Mouse (Mus musculus): Measurements from ENCODE around the gene Sult1b1. TPM values are rescaled to one million over a fixed set of nuclear protein-coding genes. Genes with fewer than 3 reads are reported as not detected.
"Not testable (repeated sequence)": the region's sequence is repeated elsewhere in the genome, so short reads cannot be mapped to it uniquely, and the experiment has no call there.

Sult1b1 gene
- polyA plus RNA-seq, 1 experiment from 2014 or later = not detected

- no peak within 1 kb of the TSS for H3K27ac ChIP-seq (ENCODE audit: low read depth, low read length)
- no peak within 1 kb of the TSS for H3K9ac ChIP-seq (ENCODE audit: low read length)
- WGBS = 95% methylated on average over 1 of the region's 1 CpGs
- ATAC-seq (ENCODE audit: insufficient read depth, low FRiP score, low TSS enrichment) = no peak
- H3K4me1 ChIP-seq (ENCODE audit: control insufficient read depth, insufficient read depth, low read length) = no peaks in the 10 kb centered on the region
- no peaks in the 10 kb centered on the region for H3K9me3 ChIP-seq (ENCODE audit: control insufficient read depth, low read length)
- H3K27me3 ChIP-seq (ENCODE audit: control insufficient read depth, insufficient read depth, low read length) = no peaks in the 10 kb centered on the region
- no peaks in the 10 kb centered on the region for H3K36me3 ChIP-seq (ENCODE audit: control insufficient read depth, insufficient read depth, low read length)
- no peak within 1 kb of the TSS for H3K4me3 ChIP-seq (ENCODE audit: low read depth, low read length)
- DNase-seq (ENCODE audit: low spot score) = no peak
- H3K4me2 ChIP-seq (ENCODE audit: low read depth) = no peak within 1 kb of the TSS
Observed at GRCm38 (mm10) chr5:87490771-87491170, 47.2 kb downstream of the Sult1b1 start, which contains the start of gene Ugt2a1. Gene Ugt2a1, minus strand, starts transcription at chr5:87490871.

GRCm38 (mm10) chr5:87486706-87487105 lies 51.3 kb downstream of the Sult1b1 start, which contains the start of gene Gm43638:
Gene Gm43638, minus strand, starts transcription at chr5:87486806.
- H3K4me3 ChIP-seq (ENCODE audit: low read depth, low read length); ATAC-seq (ENCODE audit: insufficient read depth, low FRiP score, low TSS enrichment); H3K4me1 ChIP-seq (ENCODE audit: control insufficient read depth, insufficient read depth, low read length); H3K36me3 ChIP-seq (ENCODE audit: control insufficient read depth, insufficient read depth, low read length); H3K9ac ChIP-seq (ENCODE audit: low read length); DNase-seq (ENCODE audit: low spot score); H3K27ac ChIP-seq (ENCODE audit: low read depth, low read length); H3K9me3 ChIP-seq (ENCODE audit: control insufficient read depth, low read length); H3K4me2 ChIP-seq (ENCODE audit: low read depth); H3K27me3 ChIP-seq (ENCODE audit: control insufficient read depth, insufficient read depth, low read length): not testable (repeated sequence)
- whole genome bisulfite sequencing = 65% methylated on average over 1 of the region's 1 CpGs

GRCm38 (mm10) chr5:87482160-87482559 lies 55.8 kb downstream of the Sult1b1 start, which contains the start of gene Ugt2a2:
Gene Ugt2a2, minus strand, starts transcription at chr5:87482260.
- Histone ChIP-seq H3K4me2 (ENCODE audit: low read depth) (no peak within 1 kb of the TSS), H3K27me3 (ENCODE audit: control insufficient read depth, insufficient read depth, low read length) (no peaks in the 10 kb centered on the region), H3K27ac (ENCODE audit: low read depth, low read length) (no peak within 1 kb of the TSS), H3K9me3 (ENCODE audit: control insufficient read depth, low read length) (no peaks in the 10 kb centered on the region), H3K9ac (ENCODE audit: low read length) (no peak within 1 kb of the TSS), H3K4me1 (ENCODE audit: control insufficient read depth, insufficient read depth, low read length) (no peaks in the 10 kb centered on the region), H3K4me3 (ENCODE audit: low read depth, low read length) (no peak within 1 kb of the TSS), H3K36me3 (ENCODE audit: control insufficient read depth, insufficient read depth, low read length) (no peaks in the 10 kb centered on the region)
- 86% methylated on average over 5 of the region's 5 CpGs for WGBS
- ATAC-seq (ENCODE audit: insufficient read depth, low FRiP score, low TSS enrichment) (no peak), DNase-seq (ENCODE audit: low spot score) (no peak)

Other genes starting within 250 kb of the Sult1b1 start
- gene Ugt2a3, start 201.0 kb downstream of the Sult1b1 start, polyA plus RNA-seq (2014; fragmentation: Nextera tagmentation; extraction: Ambion mirVana) = not detected in 2 replicates
- not detected in 2 replicates for gene Ugt2b38, start 114.0 kb downstream of the Sult1b1 start, polyA plus RNA-seq (2014; fragmentation: Nextera tagmentation; extraction: Ambion mirVana)
- not detected in 2 replicates for gene Ugt2a2, start 55.9 kb downstream of the Sult1b1 start, polyA plus RNA-seq (2014; fragmentation: Nextera tagmentation; extraction: Ambion mirVana)
- gene Gm43638, start 51.4 kb downstream of the Sult1b1 start, polyA plus RNA-seq (2014; fragmentation: Nextera tagmentation; extraction: Ambion mirVana) = not detected in 2 replicates
- not detected in 2 replicates for gene Ugt2a1, start 47.3 kb downstream of the Sult1b1 start, polyA plus RNA-seq (2014; fragmentation: Nextera tagmentation; extraction: Ambion mirVana)
- gene Sult1d1, start 30.8 kb upstream of the Sult1b1 start, polyA plus RNA-seq (2014; fragmentation: Nextera tagmentation; extraction: Ambion mirVana) = 0.16 TPM in 1 of 2 replicates, not detected in the other
- not detected in 2 replicates for gene Sult1e1, start 53.4 kb upstream of the Sult1b1 start, polyA plus RNA-seq (2014; fragmentation: Nextera tagmentation; extraction: Ambion mirVana)
- not detected in 2 replicates for gene Csn1s1, start 128.0 kb upstream of the Sult1b1 start, polyA plus RNA-seq (2014; fragmentation: Nextera tagmentation; extraction: Ambion mirVana)
- not detected in 2 replicates for gene Csn2, start 161.4 kb upstream of the Sult1b1 start, polyA plus RNA-seq (2014; fragmentation: Nextera tagmentation; extraction: Ambion mirVana)
- gene Csn1s2a, start 236.4 kb upstream of the Sult1b1 start, polyA plus RNA-seq (2014; fragmentation: Nextera tagmentation; extraction: Ambion mirVana) = not detected in 2 replicates

All from neural tube, embryonic 11.5 days (tissue).